ENCODE assay signal across 31 mouse cellular contexts in genomic region chr2:146244049-146244448, GRCm38 (mm10). TPM values are rescaled to one million over a fixed set of nuclear protein-coding genes. Genes with fewer than 3 reads are reported as not detected.
"Had no signal": no experiment of that assay in that cellular context is flagged by ENCODE, and none has a peak within 500 bp of the region (broad histone marks: within the 10 kb centered on the region; RNA-seq: fewer than 3 reads in every experiment).

No protein-coding gene starts in this region.

- ATAC-seq: forebrain, embryonic 13.5 days; forebrain, embryonic 14.5 days; forebrain, embryonic 15.5 days; forebrain, embryonic 16.5 days; forebrain, postnatal 0 days had no signal

- H3K9ac ChIP-seq: embryonic facial prominence, embryonic 12.5 days; embryonic facial prominence, embryonic 13.5 days; embryonic facial prominence, embryonic 15.5 days; forebrain, embryonic 12.5 days; forebrain, embryonic 13.5 days; forebrain, embryonic 15.5 days; forebrain, postnatal 0 days had no signal

- DNase-seq: cerebellum, adult 18-20 months; cerebellum, adult 2 months; cerebellum, adult 8-10 months; cerebellum, adult 9-10 months; cerebellum, adult 9-11 months; cerebellum, postnatal 14 days; cerebellum, postnatal 25 days; cerebellum, postnatal 36 days; embryo, embryonic 11 days; forebrain, postnatal 0 days; gastrocnemius, adult 2 months; gastrocnemius, postnatal 10 days; gastrocnemius, postnatal 14 days; gastrocnemius, postnatal 25 days; gastrocnemius, postnatal 36 days had no signal

- H3K27ac ChIP-seq: embryonic facial prominence, embryonic 10.5 days; embryonic facial prominence, embryonic 12.5 days; embryonic facial prominence, embryonic 13.5 days; embryonic facial prominence, embryonic 15.5 days; forebrain, embryonic 10.5 days; forebrain, embryonic 12.5 days; forebrain, embryonic 13.5 days; forebrain, embryonic 15.5 days; gastrocnemius, adult 2 months had no signal

- H3K9me3 ChIP-seq: embryonic facial prominence, embryonic 10.5 days; embryonic facial prominence, embryonic 12.5 days; embryonic facial prominence, embryonic 13.5 days; embryonic facial prominence, embryonic 15.5 days; forebrain, embryonic 10.5 days; forebrain, embryonic 12.5 days; forebrain, embryonic 13.5 days; forebrain, embryonic 15.5 days had no signal

- H3K4me2 ChIP-seq: embryonic facial prominence, embryonic 12.5 days; embryonic facial prominence, embryonic 13.5 days; embryonic facial prominence, embryonic 15.5 days; forebrain, embryonic 12.5 days; forebrain, embryonic 13.5 days; forebrain, embryonic 15.5 days had no signal

- H3K4me3 ChIP-seq: embryonic facial prominence, embryonic 10.5 days; embryonic facial prominence, embryonic 12.5 days; embryonic facial prominence, embryonic 13.5 days; embryonic facial prominence, embryonic 15.5 days; erythroblast, embryonic 14.5 days; forebrain, embryonic 10.5 days; forebrain, embryonic 12.5 days; forebrain, embryonic 13.5 days; forebrain, embryonic 15.5 days; gastrocnemius, adult 2 months had no signal

- H3K27me3 ChIP-seq: embryonic facial prominence, embryonic 12.5 days; embryonic facial prominence, embryonic 13.5 days; embryonic facial prominence, embryonic 15.5 days; forebrain, embryonic 12.5 days; forebrain, embryonic 13.5 days; forebrain, embryonic 15.5 days had no signal

- H3K36me3 ChIP-seq: embryonic facial prominence, embryonic 12.5 days; embryonic facial prominence, embryonic 15.5 days had no signal

RNA-seq across cellular contexts. Expression of gene Insm1, which starts 22.3 kb away (rescaled TPM):
- total RNA-seq: common myeloid progenitor, adult 5-6 weeks; gastrocnemius, adult 18-20 months; gastrocnemius, adult 2 months; gastrocnemius, adult 8-10 months; gastrocnemius, postnatal 10 days; gastrocnemius, postnatal 14 days; gastrocnemius, postnatal 25 days; gastrocnemius, postnatal 36 days; granulocyte monocyte progenitor cell, adult 5-6 weeks had no signal
- polyA plus RNA-seq: erythroblast, embryonic 14.5 days; gonadal fat pad, adult 2 months had no signal
